Mouse (Mus musculus) yolk sac, embryonic 10.5 days (tissue): ENCODE measurements around the gene Mup14.
"Not testable (repeated sequence)": the region's sequence is repeated elsewhere in the genome, so short reads cannot be mapped to it uniquely, and the experiment has no call there.

Experiments used
- DNase-seq: peaks from one replicate; pipeline ENCODE4 v3.0.0-alpha.2; 2017; ENCODE audit warnings: low spot score

The Mup14 gene

GRCm38 (mm10) chr4:61303900-61304299 lies at the start of gene Mup14:
Mup14 (minus strand) TSS chr4:61304000.
- not testable (repeated sequence) for DNase-seq

- not testable (repeated sequence) for DNase-seq
Observed at GRCm38 (mm10) chr4:61338108-61338507, 34.3 kb upstream of the Mup14 start.
